Mouse (Mus musculus): Measurements from ENCODE around the gene Gm47996. TPM values are rescaled to one million over a fixed set of nuclear protein-coding genes. Genes with fewer than 3 reads are reported as not detected.

Gene Gm47996
- total RNA-seq, 1 experiment = 0.40 TPM

DNA sequence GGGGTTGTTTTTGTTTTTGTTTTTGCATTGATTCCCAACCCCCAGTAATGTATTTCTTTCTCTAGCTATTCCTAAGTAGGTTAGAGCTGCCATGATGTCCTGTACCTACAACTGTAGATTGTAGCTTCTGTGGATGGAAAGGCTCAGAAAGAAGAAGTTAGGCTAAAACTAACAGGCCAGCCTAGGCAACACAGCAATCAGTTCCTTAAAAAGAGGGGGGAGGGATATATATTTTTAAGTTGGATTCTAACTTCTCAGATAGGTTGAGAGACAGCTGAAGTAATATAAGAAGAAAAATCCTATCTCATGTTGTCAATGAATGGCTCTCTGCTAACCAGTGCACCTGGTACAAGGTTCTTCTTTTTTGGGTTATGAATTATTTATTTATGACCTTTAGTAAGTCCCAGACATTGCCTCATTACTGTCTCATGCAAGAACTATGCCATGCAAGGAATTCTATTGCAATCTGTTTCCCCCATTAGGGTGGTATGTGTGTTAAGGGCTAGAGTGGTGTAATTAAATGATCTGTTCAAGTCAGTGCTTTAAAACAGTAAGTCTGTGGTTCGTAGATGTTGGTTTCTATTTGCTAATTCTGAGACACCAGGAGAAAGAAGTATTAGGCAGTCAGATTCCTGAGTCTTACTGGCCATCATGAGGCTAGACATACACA is 18.5 kb downstream of the Gm47996 start:
- no peaks in the 10 kb centered on the region for H3K9me3 ChIP-seq (ENCODE audit: control insufficient read depth, insufficient read depth, low read depth, low read length)
- H3K4me3 ChIP-seq (ENCODE audit: insufficient read depth in 1 of 2, low read depth in 1 of 2, low read length in 2 of 2, poor library complexity in 1 of 2, severe bottlenecking in 1 of 2) = no peak overlapping the region
- H3K27ac ChIP-seq (ENCODE audit: insufficient read depth, low read depth, low read length, poor library complexity, severe bottlenecking) = no peak overlapping the region
- no peak for TF ChIP-seq MAFK (IDR thresholded peaks at IDR 0.05; ENCODE audit: insufficient read depth, low read depth, low read length)
- TF ChIP-seq ZNF384 (IDR thresholded peaks at IDR 0.05; ENCODE audit: low read depth, low read length) = no peak
- no peak for TF ChIP-seq HCFC1 (IDR thresholded peaks at IDR 0.05; ENCODE audit: borderline replicate concordance, insufficient read depth, low read length)
- in situ Hi-C loops (cut with MboI; ENCODE audit: low sequenced_read_pairs in 2 of 2, unreplicated experiment in 2 of 2) = no loop called here
- H3K36me3 ChIP-seq (ENCODE audit: control insufficient read depth, insufficient read depth, low read length, poor library complexity, severe bottlenecking) = no peaks in the 10 kb centered on the region
- no peaks in the 10 kb centered on the region for H3K4me1 ChIP-seq (ENCODE audit: control insufficient read depth in 2 of 2, insufficient read depth in 2 of 2, low read length in 2 of 2, poor library complexity in 1 of 2)
- no peak overlapping the region for H3K9ac ChIP-seq (ENCODE audit: insufficient read depth, low read depth, low read length, poor library complexity, severe bottlenecking)
- DNase-seq (ENCODE audit: low read depth, low spot score) = no peak

DNA sequence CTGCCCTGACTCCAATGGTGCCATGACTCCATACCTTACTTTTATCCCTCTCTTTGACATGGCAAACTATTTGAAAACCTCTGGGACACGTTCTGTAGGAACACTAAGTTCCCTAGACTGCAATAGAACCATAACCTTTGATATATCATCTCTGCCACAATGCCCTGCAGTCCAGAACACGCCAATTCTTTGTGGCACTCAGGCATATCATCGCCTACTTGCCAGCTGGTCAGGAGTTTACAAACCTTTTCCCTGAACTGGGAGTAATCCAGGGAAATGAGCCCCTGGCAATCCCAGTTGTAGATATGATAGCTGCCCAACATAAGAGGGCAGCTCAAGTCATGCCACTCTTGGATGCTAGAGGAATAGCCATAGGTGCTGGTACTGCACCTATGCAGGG is 22.4 kb downstream of the Gm47996 start:
- Histone ChIP-seq H3K9me3 (ENCODE audit: control insufficient read depth, insufficient read depth, low read depth, low read length) (no peaks in the 10 kb centered on the region), H3K9ac (ENCODE audit: insufficient read depth, low read depth, low read length, poor library complexity, severe bottlenecking) (no peak overlapping the region), H3K27ac (ENCODE audit: insufficient read depth, low read depth, low read length, poor library complexity, severe bottlenecking) (no peak overlapping the region), H3K36me3 (ENCODE audit: control insufficient read depth, insufficient read depth, low read length, poor library complexity, severe bottlenecking) (no peaks in the 10 kb centered on the region), H3K4me1 (ENCODE audit: control insufficient read depth in 2 of 2, insufficient read depth in 2 of 2, low read length in 2 of 2, poor library complexity in 1 of 2) (peaks cover 1 to 12% of the 10 kb centered on the region in 2 experiments; a peak in 2 of 4 replicates), H3K4me3 (ENCODE audit: insufficient read depth in 1 of 2, low read depth in 1 of 2, low read length in 2 of 2, poor library complexity in 1 of 2, severe bottlenecking in 1 of 2) (no peak overlapping the region)
- no peak for TF ChIP-seq CHD2 (IDR thresholded peaks at IDR 0.05; ENCODE audit: low read depth, low read length)
- no peak for TF ChIP-seq ZC3H11A (IDR thresholded peaks at IDR 0.05; ENCODE audit: borderline replicate concordance, low read depth, low read length)
- no peak for TF ChIP-seq ZNF384 (IDR thresholded peaks at IDR 0.05; ENCODE audit: low read depth, low read length)
- TF ChIP-seq HCFC1 (IDR thresholded peaks at IDR 0.05; ENCODE audit: borderline replicate concordance, insufficient read depth, low read length) = no peak
- TF ChIP-seq MAFK (IDR thresholded peaks at IDR 0.05; ENCODE audit: insufficient read depth, low read depth, low read length) = no peak
- in situ Hi-C loops (cut with MboI; ENCODE audit: low sequenced_read_pairs in 2 of 2, unreplicated experiment in 2 of 2) = no loop called here
- no peak for DNase-seq (ENCODE audit: low read depth, low spot score)

GRCm38 (mm10) chr1:151233756-151234155 is 23.8 kb downstream of the Gm47996 start:
- Histone ChIP-seq H3K9ac (ENCODE audit: insufficient read depth, low read depth, low read length, poor library complexity, severe bottlenecking) (no peak overlapping the region), H3K36me3 (ENCODE audit: control insufficient read depth, insufficient read depth, low read length, poor library complexity, severe bottlenecking) (no peaks in the 10 kb centered on the region), H3K27ac (ENCODE audit: insufficient read depth, low read depth, low read length, poor library complexity, severe bottlenecking) (no peak overlapping the region), H3K4me3 (ENCODE audit: insufficient read depth in 1 of 2, low read depth in 1 of 2, low read length in 2 of 2, poor library complexity in 1 of 2, severe bottlenecking in 1 of 2) (no peak overlapping the region), H3K9me3 (ENCODE audit: control insufficient read depth, insufficient read depth, low read depth, low read length) (no peaks in the 10 kb centered on the region), H3K4me1 (ENCODE audit: control insufficient read depth in 2 of 2, insufficient read depth in 2 of 2, low read length in 2 of 2, poor library complexity in 1 of 2) (peaks cover 1 to 12% of the 10 kb centered on the region in 2 experiments; a peak in 2 of 4 replicates)
- in situ Hi-C loops (cut with MboI; ENCODE audit: low sequenced_read_pairs in 2 of 2, unreplicated experiment in 2 of 2) = no loop called here
- TF ChIP-seq MAFK (IDR thresholded peaks at IDR 0.05; ENCODE audit: insufficient read depth, low read depth, low read length) = no peak
- no peak for TF ChIP-seq ZNF384 (IDR thresholded peaks at IDR 0.05; ENCODE audit: low read depth, low read length)
- no peak for TF ChIP-seq HCFC1 (IDR thresholded peaks at IDR 0.05; ENCODE audit: borderline replicate concordance, insufficient read depth, low read length)
- no peak for TF ChIP-seq CHD2 (IDR thresholded peaks at IDR 0.05; ENCODE audit: low read depth, low read length)
- no peak for TF ChIP-seq ZC3H11A (IDR thresholded peaks at IDR 0.05; ENCODE audit: borderline replicate concordance, low read depth, low read length)
- DNase-seq (ENCODE audit: low read depth, low spot score) = no peak

GRCm38 (mm10) chr1:151235574-151235973 is 25.6 kb downstream of the Gm47996 start:
- Histone ChIP-seq H3K27ac (ENCODE audit: insufficient read depth, low read depth, low read length, poor library complexity, severe bottlenecking) (no peak overlapping the region), H3K9ac (ENCODE audit: insufficient read depth, low read depth, low read length, poor library complexity, severe bottlenecking) (no peak overlapping the region), H3K9me3 (ENCODE audit: control insufficient read depth, insufficient read depth, low read depth, low read length) (no peaks in the 10 kb centered on the region), H3K36me3 (ENCODE audit: control insufficient read depth, insufficient read depth, low read length, poor library complexity, severe bottlenecking) (no peaks in the 10 kb centered on the region), H3K4me3 (ENCODE audit: insufficient read depth in 1 of 2, low read depth in 1 of 2, low read length in 2 of 2, poor library complexity in 1 of 2, severe bottlenecking in 1 of 2) (no peak overlapping the region), H3K4me1 (ENCODE audit: control insufficient read depth in 2 of 2, insufficient read depth in 2 of 2, low read length in 2 of 2, poor library complexity in 1 of 2) (peaks cover 1 to 12% of the 10 kb centered on the region in 2 experiments; a peak in 2 of 4 replicates)
- in situ Hi-C loops (cut with MboI; ENCODE audit: low sequenced_read_pairs in 2 of 2, unreplicated experiment in 2 of 2) = no loop called here
- DNase-seq (ENCODE audit: low read depth, low spot score) = no peak
- TF ChIP-seq HCFC1 (IDR thresholded peaks at IDR 0.05; ENCODE audit: borderline replicate concordance, insufficient read depth, low read length) (no peak), ZC3H11A (IDR thresholded peaks at IDR 0.05; ENCODE audit: borderline replicate concordance, low read depth, low read length) (no peak), MAFK (IDR thresholded peaks at IDR 0.05; ENCODE audit: insufficient read depth, low read depth, low read length) (no peak), ZNF384 (IDR thresholded peaks at IDR 0.05; ENCODE audit: low read depth, low read length) (no peak), CHD2 (IDR thresholded peaks at IDR 0.05; ENCODE audit: low read depth, low read length) (no peak)

All from ES-E14 (cell line).